Mouse (Mus musculus): Measurements from ENCODE around the gene Lrsam1.

Gene Lrsam1

DNA sequence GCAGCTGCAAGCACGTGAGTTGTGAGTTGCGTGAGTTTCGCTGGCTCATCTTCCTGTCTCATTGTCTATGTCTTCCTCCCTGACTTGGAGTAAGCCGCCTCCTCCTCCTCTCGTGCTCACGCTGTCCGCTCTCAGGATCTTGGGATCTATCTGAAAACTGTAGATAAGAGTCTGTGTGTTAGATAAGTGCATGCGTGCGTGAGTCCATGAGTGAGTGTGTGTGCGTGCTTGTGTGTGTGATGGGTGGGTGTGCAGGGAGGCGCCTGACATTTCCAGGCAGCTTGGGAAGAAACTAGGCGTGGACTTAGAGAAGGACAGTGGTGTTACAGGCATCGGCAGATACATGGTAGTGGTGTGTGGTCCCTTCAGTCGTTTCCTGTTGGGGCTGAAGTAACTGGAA is 68.9 kb downstream of the Lrsam1 start:
- no peak for DNase-seq

DNA sequence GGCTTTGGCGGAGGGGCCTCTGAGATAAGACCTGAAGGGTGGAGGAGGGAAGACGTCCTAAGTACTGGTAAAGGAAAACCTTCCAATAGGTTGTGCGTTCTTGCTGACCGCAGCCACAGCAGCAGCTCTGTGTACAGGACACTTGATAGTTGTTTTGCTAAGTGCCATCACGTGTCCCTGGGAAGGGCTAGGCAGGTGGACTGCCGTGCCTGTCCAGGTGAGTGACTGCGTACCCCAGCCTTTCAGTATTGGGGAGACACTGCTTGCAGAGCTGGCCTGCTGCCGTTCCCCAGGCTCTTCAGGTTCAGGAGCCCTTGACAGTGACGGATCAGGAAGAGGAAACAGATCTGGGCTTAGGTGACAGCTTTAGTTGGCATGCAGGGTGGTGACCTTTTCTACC is 70.1 kb downstream of the Lrsam1 start:
- DNase-seq = no peak

DNA sequence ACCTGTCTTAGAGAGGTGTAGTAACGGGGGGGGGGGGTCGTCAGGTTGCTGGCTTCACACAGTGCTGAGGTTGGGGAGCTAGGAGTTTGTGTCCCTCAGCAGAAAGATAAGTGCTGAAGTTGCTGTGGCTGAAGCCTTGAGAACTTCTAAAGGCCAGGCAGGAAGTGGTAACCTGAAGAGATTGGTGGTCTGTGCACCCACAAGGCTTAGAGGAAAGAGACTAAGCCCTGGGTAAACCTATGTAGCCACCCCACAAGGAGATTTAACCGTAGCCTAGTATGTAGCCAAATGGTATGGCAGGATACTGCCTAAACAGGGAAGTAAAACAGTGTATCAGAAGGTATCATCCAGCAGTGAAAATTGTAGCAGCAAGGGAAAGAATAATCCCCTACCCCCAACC is 71.1 kb downstream of the Lrsam1 start:
- DNase-seq = no peak

DNA sequence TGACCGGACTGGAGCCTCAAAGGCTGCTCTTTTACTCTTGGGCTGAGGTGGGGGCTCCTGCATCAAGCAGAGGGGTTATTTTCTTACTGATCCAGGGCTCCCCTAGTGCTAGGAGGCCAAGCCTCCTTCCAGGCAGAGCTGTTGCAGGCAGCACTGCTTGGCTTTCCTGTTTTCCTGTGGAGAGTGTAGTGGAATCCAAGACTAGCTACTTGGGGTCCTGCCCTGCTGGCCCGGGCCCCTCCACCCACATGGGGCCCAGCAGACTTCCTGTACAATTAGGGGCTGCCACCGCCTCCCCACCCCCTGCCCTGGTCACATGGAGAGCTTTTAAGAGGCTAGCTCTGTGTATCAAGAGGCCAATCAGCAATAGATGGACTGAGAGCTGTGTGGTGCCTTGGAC is 72.9 kb downstream of the Lrsam1 start:
- DNase-seq = no peak

DNA sequence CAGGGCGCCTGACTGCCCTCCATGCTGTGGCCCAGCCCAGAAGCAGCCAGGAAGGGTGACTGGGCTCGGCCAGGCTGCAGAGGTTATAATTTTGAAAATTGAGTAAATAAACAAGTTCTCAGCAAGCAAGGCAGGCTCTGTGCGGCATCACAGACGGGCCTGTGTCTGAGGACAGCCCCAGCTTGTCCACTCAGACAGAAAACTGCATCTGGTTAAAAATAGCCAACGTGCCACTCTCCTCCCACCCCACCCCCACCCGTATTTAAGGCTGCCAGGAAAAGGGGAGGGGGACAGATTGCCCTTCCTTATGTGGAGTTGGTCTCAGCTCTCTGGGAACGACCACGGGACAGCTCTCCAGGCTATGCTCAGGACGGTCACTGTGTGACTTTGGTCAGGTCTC is 73.4 kb downstream of the Lrsam1 start:
- DNase-seq = no peak

DNA sequence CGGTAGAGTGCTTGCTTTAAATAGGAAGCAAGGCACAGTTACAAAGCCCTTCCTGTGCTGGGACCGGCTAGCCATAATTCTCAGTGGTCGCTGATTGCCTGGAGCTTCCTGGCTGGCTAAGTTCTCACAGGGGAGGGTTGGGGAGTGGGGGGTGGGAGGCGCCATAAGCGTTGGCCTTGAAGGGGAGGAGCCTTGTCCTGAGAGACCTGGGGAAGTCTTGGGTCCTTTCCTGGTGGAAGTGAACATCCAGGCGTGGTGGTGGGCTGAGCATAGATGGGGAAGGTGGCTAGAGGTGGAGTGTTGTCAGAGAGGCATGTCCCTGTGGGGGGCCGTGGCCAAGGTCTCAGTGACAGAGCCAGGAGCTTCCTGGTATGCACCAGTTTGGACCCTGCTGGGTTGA is 76.7 kb downstream of the Lrsam1 start:
- no peak for DNase-seq

DNA sequence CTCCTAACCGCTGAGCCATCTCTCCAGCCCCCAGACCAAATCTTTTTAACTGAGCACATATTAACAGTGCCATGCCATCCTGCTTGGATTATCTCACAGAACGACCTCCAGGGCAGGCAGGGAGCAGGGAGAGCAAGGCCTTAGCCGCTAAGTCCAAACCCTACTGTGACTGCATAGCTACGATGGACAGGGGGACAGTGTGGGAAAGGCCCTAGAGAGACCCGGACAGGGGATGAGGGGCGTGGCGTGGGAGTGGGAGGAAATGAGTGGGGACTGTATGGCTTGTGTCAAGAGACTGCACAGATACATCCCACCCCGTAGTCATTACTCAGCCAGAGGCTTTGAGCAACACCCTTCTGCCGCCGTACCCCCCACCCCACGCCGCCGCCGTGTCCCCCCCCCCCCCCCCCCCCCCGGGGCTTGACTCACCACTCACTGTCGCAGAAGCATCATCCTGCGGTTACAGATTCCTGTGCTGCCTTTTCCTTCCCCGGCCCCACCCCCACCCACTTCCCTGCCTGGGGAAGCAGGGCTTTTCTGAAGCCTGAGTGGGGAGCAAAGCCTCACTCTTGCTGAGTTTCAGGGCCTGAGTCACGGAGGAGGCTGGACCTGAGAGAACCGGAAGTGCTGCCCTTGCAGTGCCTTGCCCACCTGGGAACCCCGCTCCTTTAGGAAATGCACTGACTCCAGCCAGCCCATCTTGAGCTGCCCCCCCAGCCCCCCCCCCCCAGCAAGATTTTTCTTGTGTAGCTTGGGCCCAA is 79.0 kb downstream of the Lrsam1 start:
- DNase-seq = peak; percentile 31

DNA sequence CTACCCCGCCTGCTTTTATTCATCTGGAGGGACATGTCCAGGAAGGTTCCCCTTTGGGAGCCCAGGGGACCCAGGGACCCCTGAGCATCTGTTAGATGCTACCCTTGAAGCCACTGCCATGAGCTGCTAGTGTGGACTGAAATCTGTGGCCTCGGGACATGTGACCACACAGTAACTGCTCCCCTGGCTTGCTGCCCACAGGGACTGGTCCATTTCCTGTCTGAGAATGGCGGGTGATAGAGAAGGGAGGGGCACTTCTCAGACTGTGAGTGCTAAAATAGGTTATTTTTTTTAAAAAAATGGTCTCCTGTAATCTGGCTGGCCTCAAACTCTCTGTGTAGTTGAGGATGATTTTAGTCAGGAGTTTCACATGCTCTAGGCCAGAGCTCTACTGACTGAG is 79.7 kb downstream of the Lrsam1 start:
- peak; percentile 78 for DNase-seq

DNA sequence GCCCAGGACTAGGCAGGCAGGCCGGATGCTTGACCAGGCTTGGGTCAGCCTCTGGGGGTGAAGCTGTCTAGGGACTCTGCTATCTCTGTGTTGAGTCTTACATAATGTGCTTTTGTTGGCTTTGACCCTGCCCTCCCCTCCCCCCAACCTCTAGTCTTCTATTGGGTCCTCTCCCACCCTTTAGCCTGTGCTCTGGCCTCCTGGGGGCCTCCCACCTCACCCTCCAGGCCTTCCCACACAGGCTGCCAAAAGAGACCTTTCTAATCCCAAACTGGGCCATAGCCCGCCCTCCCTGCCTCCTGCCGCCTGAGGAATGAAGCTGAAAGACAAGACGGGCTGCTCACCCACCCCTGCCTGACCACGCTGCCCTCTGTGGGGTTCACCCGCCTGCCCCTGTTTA is 80.4 kb downstream of the Lrsam1 start:
- no peak for DNase-seq

DNA sequence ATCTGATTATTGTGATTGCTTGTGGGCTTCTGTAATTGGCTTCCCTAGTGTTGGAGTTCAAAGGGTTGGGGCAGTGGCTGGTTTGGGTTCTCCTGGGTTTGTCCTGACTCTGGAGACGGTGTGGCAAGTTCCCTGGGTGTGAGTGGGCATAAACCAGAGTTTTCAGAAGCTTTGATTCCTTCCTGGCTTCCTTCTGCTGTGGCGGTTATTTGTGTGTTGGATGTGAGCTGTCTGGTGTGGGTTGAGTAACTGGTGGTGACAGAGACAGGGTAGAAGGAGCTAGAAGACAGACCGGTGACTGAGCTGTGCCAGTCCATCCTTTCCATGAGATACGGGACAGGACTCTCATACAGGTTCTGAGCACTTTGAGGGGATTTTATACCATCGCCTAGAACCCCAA is 81.8 kb downstream of the Lrsam1 start:
- no peak for DNase-seq

DNA sequence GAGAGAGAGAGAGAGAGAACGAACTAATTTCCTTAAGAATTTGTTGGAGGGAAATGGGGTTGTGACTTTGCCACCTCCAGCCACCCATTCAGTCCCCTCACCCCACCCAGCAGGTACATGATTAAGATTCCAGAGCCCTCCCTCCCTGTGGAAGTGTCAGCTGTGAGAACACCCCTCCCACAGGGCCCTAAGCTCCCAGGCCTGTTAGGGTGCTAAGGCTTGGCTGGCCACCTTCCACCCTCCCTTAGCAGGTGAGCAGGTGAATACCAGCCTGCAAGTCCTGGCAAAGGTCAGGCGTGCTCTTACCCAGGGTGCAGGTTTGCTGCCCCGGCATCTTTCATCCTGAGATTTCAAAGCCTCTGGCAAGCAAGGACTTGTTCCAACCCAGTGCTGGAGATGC is 83.0 kb downstream of the Lrsam1 start:
- DNase-seq = peak; percentile 42

DNA sequence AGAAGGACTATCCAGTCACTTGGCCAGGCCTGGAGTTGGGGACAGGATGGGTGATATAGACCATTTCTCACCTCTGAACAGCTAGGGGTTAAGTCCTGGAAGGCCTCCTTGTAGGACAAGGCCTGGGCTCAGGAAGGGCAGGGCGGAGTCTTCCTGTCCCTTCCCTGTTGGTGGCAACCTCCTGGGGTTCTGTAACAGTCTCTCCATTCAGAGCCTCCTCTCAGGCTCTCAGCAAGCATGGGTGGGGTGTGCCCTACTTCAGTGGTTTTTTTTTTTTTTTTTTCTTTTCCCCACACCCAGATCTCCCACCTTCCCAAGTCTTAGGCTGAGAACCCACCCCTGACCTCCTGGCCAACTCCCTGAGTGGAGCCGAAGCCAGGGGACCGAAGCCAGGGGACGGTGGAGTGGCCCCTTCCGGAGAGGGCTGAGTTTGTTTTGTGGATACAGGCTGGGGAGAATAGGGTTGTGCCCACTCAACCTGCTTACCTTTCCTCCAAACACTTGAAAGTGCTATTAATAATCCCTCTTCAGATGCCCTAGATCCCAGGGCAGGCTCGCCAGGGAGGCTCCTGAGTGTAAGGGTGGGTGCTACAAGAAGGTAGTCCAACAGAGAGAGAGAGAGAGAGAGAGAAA is 83.5 kb downstream of the Lrsam1 start:
- no peak for DNase-seq

DNA sequence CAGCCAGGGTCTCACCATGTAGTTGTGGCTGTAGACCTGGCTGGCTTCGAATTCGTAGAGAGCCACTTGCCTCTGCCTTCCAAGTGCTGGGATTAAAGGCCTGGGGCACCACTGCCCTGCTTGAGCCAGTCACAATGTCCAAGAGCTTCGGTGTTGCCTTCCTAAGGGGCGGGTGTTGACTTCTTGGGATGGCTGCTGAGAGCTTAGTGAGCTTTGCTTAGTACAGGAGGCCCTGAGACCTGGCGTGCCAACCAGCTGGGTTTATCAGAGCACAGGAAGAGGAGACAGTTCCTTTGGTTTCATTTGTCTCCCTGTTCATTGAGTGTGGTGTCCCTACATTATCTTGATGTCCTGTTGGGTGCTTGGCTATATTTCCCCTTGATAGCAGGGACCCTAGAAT is 84.1 kb downstream of the Lrsam1 start:
- DNase-seq = no peak

DNA sequence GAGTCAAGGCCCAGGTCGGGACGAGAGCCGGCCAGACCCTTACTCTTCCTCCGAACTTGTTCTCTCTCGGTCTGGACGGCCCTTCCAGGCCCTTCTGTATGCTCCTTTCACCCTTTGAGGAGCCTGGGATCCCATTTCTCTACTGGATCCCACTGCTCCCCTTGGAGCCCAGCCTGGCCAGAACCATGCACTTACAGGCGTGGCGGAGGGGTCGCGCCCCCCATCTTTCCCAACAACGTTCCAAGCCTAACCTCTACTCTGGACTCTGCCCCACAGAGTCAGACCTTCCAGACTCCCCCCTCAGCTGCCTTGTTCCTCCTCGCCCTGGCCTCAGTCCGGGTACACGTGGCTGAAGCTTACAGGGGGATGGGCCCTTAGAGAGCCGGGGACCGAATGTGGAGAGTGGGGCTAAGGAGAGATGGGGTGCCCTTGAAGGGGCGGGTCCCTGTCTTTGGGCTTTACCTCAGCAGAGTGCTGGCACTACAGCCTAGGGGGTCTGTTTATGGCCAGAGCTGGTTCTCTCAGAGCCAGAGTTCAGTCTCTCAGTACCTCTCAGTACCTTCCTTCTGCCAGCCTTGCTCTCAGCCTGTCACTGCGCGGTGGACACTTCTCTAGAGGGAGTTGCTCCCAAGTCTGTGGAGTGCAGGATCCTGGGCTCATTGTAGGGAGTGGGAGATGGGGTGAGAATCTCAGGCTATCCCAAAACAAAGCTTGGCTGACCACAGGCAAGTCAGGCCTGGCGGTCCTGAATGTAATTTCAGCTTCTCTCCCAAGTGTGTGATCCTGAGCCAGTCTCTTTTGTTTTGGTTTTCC is 84.7 kb downstream of the Lrsam1 start:
- DNase-seq = no peak

DNA sequence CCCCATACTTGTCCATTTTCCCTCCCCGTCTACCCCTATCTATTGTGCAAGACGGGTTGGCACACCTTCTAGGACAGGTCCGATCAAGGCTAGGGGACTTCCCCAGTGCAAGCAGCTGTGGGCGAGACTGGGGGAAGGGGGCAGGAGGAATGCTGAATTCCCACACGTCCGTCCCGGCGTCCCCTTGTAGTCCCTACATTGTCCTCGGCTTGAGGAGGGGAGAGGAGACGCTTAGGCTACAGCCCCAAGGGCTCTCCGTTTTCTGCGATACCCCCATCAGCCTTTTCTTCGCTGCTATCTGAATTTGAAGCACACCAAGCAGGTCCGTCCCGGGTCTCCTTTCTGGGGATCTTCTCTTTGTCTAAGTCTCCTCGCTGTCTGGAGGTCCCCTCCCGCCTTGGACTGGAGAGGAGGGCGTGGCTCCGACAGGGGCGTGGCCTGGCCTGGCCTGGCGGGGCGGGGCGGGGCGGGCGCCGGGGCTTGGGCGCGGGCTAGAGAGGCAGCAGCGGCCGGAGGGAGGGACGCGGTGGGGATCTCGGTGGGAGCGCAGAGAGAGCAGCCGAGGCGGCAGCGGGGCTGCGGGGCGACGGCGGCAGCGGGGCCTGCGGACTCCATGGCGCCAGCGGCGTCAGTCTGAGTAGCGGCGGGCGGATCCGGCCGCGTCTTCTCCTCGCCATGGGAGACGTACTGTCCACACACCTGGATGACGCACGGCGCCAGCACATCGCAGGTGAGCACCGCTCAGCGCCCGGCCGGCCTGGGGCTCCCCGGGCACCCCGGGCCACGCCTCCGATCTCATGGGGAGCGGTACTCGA is 85.5 kb downstream of the Lrsam1 start, which contains the start of gene Fam129b:
Fam129b (plus strand) TSS at position 440 of the 815 bp plus-strand sequence.
- DNase-seq = peak; percentile 88

Data from kidney, adult 18-20 months (tissue).